Mouse (Mus musculus): Measurements from ENCODE around the gene Eif2b2. TPM values are rescaled to one million over a fixed set of nuclear protein-coding genes. Genes with fewer than 3 reads are reported as not detected.

The Eif2b2 gene
- polyA plus RNA-seq, 1 experiment from 2014 or later: 78.7 TPM

- ATAC-seq (ENCODE audit: low FRiP score, low TSS enrichment) (no peak), DNase-seq (no peak)
- Histone ChIP-seq H3K4me3 (replicated peaks; ENCODE audit: low read depth, low read length) (no peak overlapping the region), H3K9me3 (ENCODE audit: control insufficient read depth, low read length) (no peaks in the 10 kb centered on the region), H3K4me2 (ENCODE audit: low read length) (no peak overlapping the region), H3K27me3 (ENCODE audit: control insufficient read depth, insufficient read depth, low read length) (no peaks in the 10 kb centered on the region), H3K9ac (replicated peaks; ENCODE audit: low read length) (no peak overlapping the region), H3K27ac (replicated peaks; ENCODE audit: low read depth, low read length) (no peak overlapping the region), H3K4me1 (ENCODE audit: control insufficient read depth, insufficient read depth, low read length) (peaks cover 2% of the 10 kb centered on the region; the same call in 1 of the 2 replicates), H3K36me3 (ENCODE audit: control insufficient read depth, insufficient read depth, low read length) (no peaks in the 10 kb centered on the region)
- WGBS: 88% methylated on average over 5 of the region's 5 CpGs
Observed at GRCm38 (mm10) chr12:85215031-85215430, 4.2 kb upstream of the Eif2b2 start.

GRCm38 (mm10) chr12:85217733-85218310, 1.5 kb upstream of the Eif2b2 start:
- DNase-seq (no peak), ATAC-seq (ENCODE audit: low FRiP score, low TSS enrichment) (no peak)
- WGBS: 88% methylated on average over 2 of the region's 2 CpGs
- no peak overlapping the region for H3K4me2 ChIP-seq (ENCODE audit: low read length)
- H3K27me3 ChIP-seq (ENCODE audit: control insufficient read depth, insufficient read depth, low read length): no peaks in the 10 kb centered on the region
- H3K4me3 ChIP-seq (replicated peaks; ENCODE audit: low read depth, low read length): no peak overlapping the region
- H3K4me1 ChIP-seq (ENCODE audit: control insufficient read depth, insufficient read depth, low read length): peaks cover 11% of the 10 kb centered on the region; the same call in 1 of the 2 replicates
- peaks cover 15% of the 10 kb centered on the region for H3K36me3 ChIP-seq (ENCODE audit: control insufficient read depth, insufficient read depth, low read length)
- no peak overlapping the region for H3K27ac ChIP-seq (replicated peaks; ENCODE audit: low read depth, low read length)
- H3K9me3 ChIP-seq (ENCODE audit: control insufficient read depth, low read length): no peaks in the 10 kb centered on the region
- no peak overlapping the region for H3K9ac ChIP-seq (replicated peaks; ENCODE audit: low read length)

- H3K27ac ChIP-seq (replicated peaks; ENCODE audit: low read depth, low read length): peak overlapping the region; percentile 49; the same call in 1 of the 2 replicates
- H3K4me1 ChIP-seq (ENCODE audit: control insufficient read depth, insufficient read depth, low read length): peaks cover 11% of the 10 kb centered on the region; the same call in 1 of the 2 replicates
- no peaks in the 10 kb centered on the region for H3K27me3 ChIP-seq (ENCODE audit: control insufficient read depth, insufficient read depth, low read length)
- peak overlapping the region; percentile 70 for H3K9ac ChIP-seq (replicated peaks; ENCODE audit: low read length)
- no peaks in the 10 kb centered on the region for H3K9me3 ChIP-seq (ENCODE audit: control insufficient read depth, low read length)
- H3K4me2 ChIP-seq (ENCODE audit: low read length): peak overlapping the region; percentile 93
- H3K36me3 ChIP-seq (ENCODE audit: control insufficient read depth, insufficient read depth, low read length): peaks cover 36% of the 10 kb centered on the region
- H3K4me3 ChIP-seq (replicated peaks; ENCODE audit: low read depth, low read length): peak overlapping the region; percentile 82
- DNase-seq: no peak
- ATAC-seq (ENCODE audit: low FRiP score, low TSS enrichment): no peak
- 4% methylated on average over 12 of the region's 12 CpGs for WGBS
Observed at GRCm38 (mm10) chr12:85219905-85220290, 617 bp downstream of the Eif2b2 start.

- Histone ChIP-seq H3K4me1 (ENCODE audit: control insufficient read depth, insufficient read depth, low read length) (no peaks in the 10 kb centered on the region), H3K4me2 (ENCODE audit: low read length) (no peak overlapping the region), H3K9me3 (ENCODE audit: control insufficient read depth, low read length) (no peaks in the 10 kb centered on the region), H3K27ac (replicated peaks; ENCODE audit: low read depth, low read length) (no peak overlapping the region), H3K9ac (replicated peaks; ENCODE audit: low read length) (no peak overlapping the region), H3K36me3 (ENCODE audit: control insufficient read depth, insufficient read depth, low read length) (peaks cover 51% of the 10 kb centered on the region), H3K27me3 (ENCODE audit: control insufficient read depth, insufficient read depth, low read length) (no peaks in the 10 kb centered on the region), H3K4me3 (replicated peaks; ENCODE audit: low read depth, low read length) (no peak overlapping the region)
- DNase-seq (no peak), ATAC-seq (ENCODE audit: low FRiP score, low TSS enrichment) (no peak)
- WGBS: 83% methylated on average over 7 of the region's 7 CpGs
Observed at GRCm38 (mm10) chr12:85227227-85227626, 7.9 kb downstream of the Eif2b2 start.

GRCm38 (mm10) chr12:85227876-85228599, 8.8 kb downstream of the Eif2b2 start:
- Histone ChIP-seq H3K9ac (replicated peaks; ENCODE audit: low read length) (no peak overlapping the region), H3K27me3 (ENCODE audit: control insufficient read depth, insufficient read depth, low read length) (no peaks in the 10 kb centered on the region), H3K27ac (replicated peaks; ENCODE audit: low read depth, low read length) (no peak overlapping the region), H3K4me3 (replicated peaks; ENCODE audit: low read depth, low read length) (no peak overlapping the region), H3K36me3 (ENCODE audit: control insufficient read depth, insufficient read depth, low read length) (peaks cover 43% of the 10 kb centered on the region), H3K9me3 (ENCODE audit: control insufficient read depth, low read length) (no peaks in the 10 kb centered on the region), H3K4me2 (ENCODE audit: low read length) (no peak overlapping the region), H3K4me1 (ENCODE audit: control insufficient read depth, insufficient read depth, low read length) (no peaks in the 10 kb centered on the region)
- ATAC-seq (ENCODE audit: low FRiP score, low TSS enrichment): no peak
- WGBS: 77% methylated on average over 15 of the region's 15 CpGs
- DNase-seq: no peak

GRCm38 (mm10) chr12:85233376-85234358, 14.4 kb downstream of the Eif2b2 start:
- ATAC-seq (ENCODE audit: low FRiP score, low TSS enrichment): no peak
- H3K27ac ChIP-seq (replicated peaks; ENCODE audit: low read depth, low read length): peak overlapping the region; percentile 66

GRCm38 (mm10) chr12:85237553-85237952, 18.3 kb downstream of the Eif2b2 start:
- H3K9me3 ChIP-seq (ENCODE audit: control insufficient read depth, low read length): no peaks in the 10 kb centered on the region
- H3K27me3 ChIP-seq (ENCODE audit: control insufficient read depth, insufficient read depth, low read length): no peaks in the 10 kb centered on the region
- 91% methylated on average over 5 of the region's 5 CpGs for WGBS
- H3K27ac ChIP-seq (replicated peaks; ENCODE audit: low read depth, low read length): no peak overlapping the region
- H3K9ac ChIP-seq (replicated peaks; ENCODE audit: low read length): no peak overlapping the region
- no peak for ATAC-seq (ENCODE audit: low FRiP score, low TSS enrichment)
- no peak overlapping the region for H3K4me2 ChIP-seq (ENCODE audit: low read length)
- H3K36me3 ChIP-seq (ENCODE audit: control insufficient read depth, insufficient read depth, low read length): 0 out of 2 replicates have a peak, but pooled peaks cover 4% of the 10 kb centered on the region
- DNase-seq: no peak
- no peaks in the 10 kb centered on the region for H3K4me1 ChIP-seq (ENCODE audit: control insufficient read depth, insufficient read depth, low read length)
- H3K4me3 ChIP-seq (replicated peaks; ENCODE audit: low read depth, low read length): no peak overlapping the region

More at GRCm38 (mm10) chr12:85233376-85234358, 14.4 kb downstream of the Eif2b2 start:
- 69% methylated on average over 21 of the region's 21 CpGs for WGBS
- no peak overlapping the region for H3K4me3 ChIP-seq (replicated peaks; ENCODE audit: low read depth, low read length)
- H3K4me2 ChIP-seq (ENCODE audit: low read length): no peak overlapping the region
- no peaks in the 10 kb centered on the region for H3K9me3 ChIP-seq (ENCODE audit: control insufficient read depth, low read length)
- H3K36me3 ChIP-seq (ENCODE audit: control insufficient read depth, insufficient read depth, low read length): 0 out of 2 replicates have a peak, but pooled peaks cover 4% of the 10 kb centered on the region
- no peak overlapping the region for H3K9ac ChIP-seq (replicated peaks; ENCODE audit: low read length)
- peak; percentile 34 for DNase-seq
- no peaks in the 10 kb centered on the region for H3K27me3 ChIP-seq (ENCODE audit: control insufficient read depth, insufficient read depth, low read length)
- no peaks in the 10 kb centered on the region for H3K4me1 ChIP-seq (ENCODE audit: control insufficient read depth, insufficient read depth, low read length)

GRCm38 (mm10) chr12:85252083-85252482, 32.8 kb downstream of the Eif2b2 start:
- WGBS: 93% methylated on average over 3 of the region's 3 CpGs

More at GRCm38 (mm10) chr12:85252083-85252482, 32.8 kb downstream of the Eif2b2 start:
- no peaks in the 10 kb centered on the region for H3K4me1 ChIP-seq (ENCODE audit: control insufficient read depth, insufficient read depth, low read length)
- 0 out of 2 replicates have a peak, but pooled peaks cover 4% of the 10 kb centered on the region for H3K36me3 ChIP-seq (ENCODE audit: control insufficient read depth, insufficient read depth, low read length)
- no peak overlapping the region for H3K4me2 ChIP-seq (ENCODE audit: low read length)
- no peak overlapping the region for H3K27ac ChIP-seq (replicated peaks; ENCODE audit: low read depth, low read length)
- H3K4me3 ChIP-seq (replicated peaks; ENCODE audit: low read depth, low read length): no peak overlapping the region
- ATAC-seq (ENCODE audit: low FRiP score, low TSS enrichment) (no peak), DNase-seq (no peak)
- H3K27me3 ChIP-seq (ENCODE audit: control insufficient read depth, insufficient read depth, low read length): no peaks in the 10 kb centered on the region
- no peak overlapping the region for H3K9ac ChIP-seq (replicated peaks; ENCODE audit: low read length)
- no peaks in the 10 kb centered on the region for H3K9me3 ChIP-seq (ENCODE audit: control insufficient read depth, low read length)

Measured in midbrain, embryonic 14.5 days (tissue).